Mouse (Mus musculus) heart, postnatal 36 days (tissue): ENCODE measurements around the gene Gm28048. TPM values are rescaled to one million over a fixed set of nuclear protein-coding genes. Genes with fewer than 3 reads are reported as not detected.

Source experiments
- DNase-seq, 2 experiments: peaks; one replicate each; pipeline ENCODE4 v3.0.0; 2021 to 2022
- intact Hi-C: fragments of 180-260 bp; cut with DNase I; formaldehyde crosslinking; loops from one replicate; pipeline ENCODE4 v1.15.1; 2025
- total RNA-seq, 2 experiments: library from RNA; stranded (reverse); gene quantifications; 2 replicates each; pipeline ENCODE4 v1.2.3; 2021

The Gm28048 gene
- total RNA-seq, 2 experiments from 2014 or later, result 4.4 to 5.2 TPM

- intact Hi-C loops, result no loop called here
- DNase-seq, result no peak
Measured at GRCm38 (mm10) chr11:22848649-22849195, 133.2 kb downstream of the Gm28048 start.

GRCm38 (mm10) chr11:22847732-22848648 lies 133.9 kb downstream of the Gm28048 start:
- DNase-seq, result no peak
- intact Hi-C loops, result no loop called here

GRCm38 (mm10) chr11:22846960-22847731 lies 134.7 kb downstream of the Gm28048 start:
- intact Hi-C loops, result no loop called here
- DNase-seq, result no peak

- no peak for DNase-seq
- intact Hi-C loops, result no loop called here
Measured at GRCm38 (mm10) chr11:22846093-22846835, 135.6 kb downstream of the Gm28048 start.

- no peak for DNase-seq
- intact Hi-C loops, result no loop called here
Measured at GRCm38 (mm10) chr11:22844754-22845718, 136.9 kb downstream of the Gm28048 start.

- no peak for DNase-seq
- intact Hi-C loops, result no loop called here
Measured at GRCm38 (mm10) chr11:22839456-22839855, 142.4 kb downstream of the Gm28048 start.

- no peak for DNase-seq
- intact Hi-C loops, result no loop called here
Measured at GRCm38 (mm10) chr11:22838361-22838760, 143.5 kb downstream of the Gm28048 start.

GRCm38 (mm10) chr11:22836269-22836668 lies 145.6 kb downstream of the Gm28048 start:
- intact Hi-C loops, result no loop called here
- no peak for DNase-seq

- no peak for DNase-seq
- intact Hi-C loops, result no loop called here
Measured at GRCm38 (mm10) chr11:22832600-22832999, 149.3 kb downstream of the Gm28048 start.

- intact Hi-C loops, result no loop called here
- no peak for DNase-seq
Measured at GRCm38 (mm10) chr11:22831916-22832315, 150.0 kb downstream of the Gm28048 start.

GRCm38 (mm10) chr11:22830684-22831083 lies 151.2 kb downstream of the Gm28048 start:
- DNase-seq, result no peak
- intact Hi-C loops, result no loop called here

- intact Hi-C loops, result no loop called here
- DNase-seq, result no peak
Measured at GRCm38 (mm10) chr11:22830179-22830611, 151.7 kb downstream of the Gm28048 start.

- intact Hi-C loops, result no loop called here
- no peak for DNase-seq
Measured at GRCm38 (mm10) chr11:22828988-22829632, 152.8 kb downstream of the Gm28048 start.

GRCm38 (mm10) chr11:22827514-22828080 lies 154.3 kb downstream of the Gm28048 start:
- intact Hi-C loops, result no loop called here

GRCm38 (mm10) chr11:22826665-22827064 lies 155.2 kb downstream of the Gm28048 start:
- no peak for DNase-seq
- intact Hi-C loops, result no loop called here

More at GRCm38 (mm10) chr11:22827514-22828080, 154.3 kb downstream of the Gm28048 start:
- no peak for DNase-seq

GRCm38 (mm10) chr11:22826051-22826450 lies 155.8 kb downstream of the Gm28048 start:
- no peak for DNase-seq
- intact Hi-C loops, result no loop called here

GRCm38 (mm10) chr11:22825548-22825947 lies 156.3 kb downstream of the Gm28048 start:
- no peak for DNase-seq
- intact Hi-C loops, result no loop called here

- intact Hi-C loops, result no loop called here
- no peak for DNase-seq
Measured at GRCm38 (mm10) chr11:22824049-22824705, 157.7 kb downstream of the Gm28048 start.
